Mouse (Mus musculus) embryonic facial prominence, embryonic 15.5 days (tissue): ENCODE measurements around the gene Il6st. TPM values are rescaled to one million over a fixed set of nuclear protein-coding genes. Genes with fewer than 3 reads are reported as not detected.
A peak's percentile ranks its signal among the peaks of the same experiment; 100 is the strongest.
"Not testable (repeated sequence)": the region's sequence is repeated elsewhere in the genome, so short reads cannot be mapped to it uniquely, and the experiment has no call there.

Experiments used
- ATAC-seq: fragments of 200-750 bp; cut with Nextera tagmentation; 2 replicates; pipeline ENCODE4 v1.8.0; 2017; ENCODE audit warnings: low read depth, moderate TSS enrichment; ENCODE audit not compliant: insufficient number of reproducible peaks, low FRiP score, low TSS enrichment
- H3K27ac ChIP-seq: fragments of 300-500 bp; sonication (generic); replicated peaks from 2 replicates; pipeline ENCODE4 v1.5.1; 2015; ENCODE audit warnings: mild to moderate bottlenecking, inconsistent platforms
- H3K27me3 ChIP-seq: fragments of 300-500 bp; sonication (generic); 2 replicates; pipeline ENCODE4 v1.6.1; 2015; ENCODE audit warnings: inconsistent platforms
- H3K36me3 ChIP-seq: fragments of 300-500 bp; sonication (generic); 2 replicates; pipeline ENCODE4 v1.6.1; 2015; ENCODE audit warnings: mild to moderate bottlenecking, inconsistent platforms
- H3K4me1 ChIP-seq: fragments of 300-500 bp; sonication (generic); 2 replicates; pipeline ENCODE4 v1.6.1; 2015; ENCODE audit warnings: inconsistent platforms
- H3K4me2 ChIP-seq: fragments of 300-500 bp; sonication (generic); replicated peaks from 2 replicates; pipeline ENCODE4 v1.6.1; 2015; ENCODE audit warnings: mild to moderate bottlenecking, inconsistent platforms
- H3K4me3 ChIP-seq: fragments of 300-500 bp; sonication (generic); replicated peaks from 2 replicates; pipeline ENCODE4 v1.5.1; 2015; ENCODE audit warnings: mild to moderate bottlenecking, inconsistent platforms
- H3K9ac ChIP-seq: fragments of 300-500 bp; sonication (generic); 2 replicates; pipeline ENCODE4 v1.6.1; 2015; ENCODE audit warnings: inconsistent platforms
- H3K9me3 ChIP-seq: fragments of 300-500 bp; sonication (generic); replicated peaks from 2 replicates; pipeline ENCODE4 v1.6.1; 2016; ENCODE audit warnings: inconsistent platforms
- WGBS: fragments of 180-500 bp; shearing (Covaris S2); methylation state at CpG from one replicate; pipeline ENCODE4 v1.1.7; 2015; 5-methylcytosine and 5-hydroxymethylcytosine counted together
- polyA plus RNA-seq: library from polyadenylated mRNA; unstranded; fragments of >200 nt; fragmentation: Nextera tagmentation; extraction: Ambion mirVana; gene quantifications from 2 replicates; pipeline ENCODE4 v1.2.1, GENCODE M21; 2015

The Il6st gene
- polyA plus RNA-seq, 1 experiment from 2014 or later = 36.4 TPM

DNA sequence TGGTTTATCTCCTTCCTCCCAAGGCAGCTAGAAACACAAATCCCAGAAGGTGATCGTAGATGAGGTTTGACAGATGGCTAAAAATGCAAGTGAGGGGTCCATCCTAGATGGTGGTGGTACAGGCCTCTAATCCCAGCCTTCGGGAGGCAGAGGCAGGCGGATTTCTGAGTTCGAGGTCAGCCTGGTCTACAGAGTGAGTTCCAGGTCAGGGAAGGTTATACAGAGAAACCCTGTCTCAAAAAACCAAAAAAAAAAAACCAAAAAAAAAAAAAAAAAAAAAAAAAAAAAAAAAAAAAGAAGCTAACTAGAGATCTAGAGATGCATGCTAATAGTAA, 36.8 kb upstream of the Il6st start:
- not testable (repeated sequence) for H3K4me3 ChIP-seq, H3K9me3 ChIP-seq, H3K36me3 ChIP-seq, H3K4me2 ChIP-seq, H3K9ac ChIP-seq, H3K27ac ChIP-seq, ATAC-seq, H3K4me1 ChIP-seq, H3K27me3 ChIP-seq
- 97% methylated on average over 4 of the region's 4 CpGs for WGBS

DNA sequence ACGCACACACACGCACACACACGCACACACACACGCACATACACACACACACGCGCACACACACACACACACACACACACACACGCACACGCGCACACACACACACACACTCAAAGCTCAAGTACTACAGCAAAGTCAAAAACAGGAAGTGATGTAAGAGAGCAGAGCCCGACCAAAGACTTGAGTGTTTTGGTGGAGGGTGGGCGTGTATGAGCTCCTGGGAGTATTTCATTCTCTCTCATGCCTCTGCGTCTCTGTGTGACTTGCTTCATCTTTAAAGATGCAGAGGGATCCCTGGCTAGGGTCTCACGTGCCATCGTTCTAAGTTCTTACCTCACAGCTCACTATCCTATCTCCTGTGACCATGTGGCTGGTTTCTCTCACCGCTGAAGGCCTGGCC, 36.3 kb upstream of the Il6st start:
- ATAC-seq = no peak
- 84% methylated on average over 15 of the region's 15 CpGs for WGBS
- Histone ChIP-seq H3K9me3 (no peaks in the 10 kb centered on the region), H3K36me3 (no peaks in the 10 kb centered on the region), H3K4me3 (no peak overlapping the region), H3K27me3 (no peaks in the 10 kb centered on the region), H3K27ac (no peak overlapping the region), H3K4me2 (no peak overlapping the region), H3K4me1 (no peaks in the 10 kb centered on the region), H3K9ac (no peak overlapping the region)

DNA sequence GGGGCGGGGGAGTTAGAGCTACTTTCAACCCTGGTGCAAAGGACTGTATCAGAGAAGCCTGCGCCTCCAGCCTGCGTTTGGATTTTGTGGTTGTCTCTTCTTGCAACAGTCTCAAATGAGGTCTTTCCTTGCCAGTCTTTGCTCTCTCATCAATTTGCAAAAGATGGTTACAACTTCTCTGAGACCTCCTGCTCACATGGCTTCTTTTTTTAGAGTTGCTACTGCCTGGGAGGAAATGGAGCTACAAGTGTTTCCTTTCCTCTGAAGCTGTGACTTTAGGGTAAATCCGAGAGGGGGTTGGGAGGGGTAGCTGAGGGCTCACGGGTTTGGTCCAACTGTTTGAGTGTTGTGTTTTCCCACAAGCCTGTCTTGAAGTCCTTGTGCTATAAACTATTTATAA, 30.6 kb upstream of the Il6st start:
- no peaks in the 10 kb centered on the region for H3K36me3 ChIP-seq
- H3K4me1 ChIP-seq = no peaks in the 10 kb centered on the region
- H3K9me3 ChIP-seq = no peaks in the 10 kb centered on the region
- H3K9ac ChIP-seq = no peak overlapping the region
- no peak for ATAC-seq
- H3K4me2 ChIP-seq = no peak overlapping the region
- no peak overlapping the region for H3K4me3 ChIP-seq
- H3K27me3 ChIP-seq = no peaks in the 10 kb centered on the region
- WGBS = 56% methylated on average over 5 of the region's 5 CpGs
- no peak overlapping the region; the same call in 1 of the 2 replicates for H3K27ac ChIP-seq

DNA sequence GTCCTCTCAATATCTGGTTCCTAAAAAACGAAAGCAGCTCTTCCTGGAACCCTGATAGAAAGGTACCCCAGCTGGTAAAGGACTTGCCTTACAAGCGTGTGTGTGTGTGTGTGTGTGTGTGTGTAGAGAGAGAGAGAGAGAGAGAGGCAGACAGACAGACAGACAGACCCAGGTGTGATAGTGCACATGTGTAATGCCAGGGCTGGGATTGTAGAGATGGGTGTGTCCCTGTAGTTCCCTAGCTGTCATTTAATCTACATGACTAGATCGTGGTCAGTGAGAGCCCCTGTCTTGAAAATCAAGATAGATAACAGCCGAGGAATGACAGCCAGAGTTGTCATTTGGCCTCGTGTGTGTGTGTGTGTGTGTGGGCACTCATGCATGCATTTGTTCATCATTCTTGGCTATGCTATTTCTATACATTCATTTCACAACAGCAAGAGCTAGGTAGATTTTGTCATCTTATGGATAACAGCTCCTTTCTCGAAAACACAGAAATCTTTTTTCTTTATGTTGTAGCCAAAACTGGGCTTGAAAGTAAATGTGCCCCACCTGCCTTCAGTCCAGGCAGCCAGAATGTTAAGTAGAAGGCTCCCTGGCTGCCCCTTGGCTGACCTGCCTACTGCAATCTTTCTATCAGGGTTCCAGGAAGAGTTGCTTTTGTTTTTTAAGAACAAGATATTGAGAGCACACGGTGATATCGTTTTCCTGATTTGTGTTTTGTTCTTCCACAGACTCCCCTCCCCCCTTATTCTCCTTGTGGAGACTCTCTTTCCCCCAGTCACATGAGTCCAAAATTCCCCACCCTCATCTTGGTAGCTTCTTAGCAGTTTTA, 28.4 kb upstream of the Il6st start:
- no peaks in the 10 kb centered on the region for H3K36me3 ChIP-seq
- no peak for ATAC-seq
- no peak overlapping the region for H3K9ac ChIP-seq
- 55% methylated on average over 8 of the region's 8 CpGs for WGBS
- H3K27ac ChIP-seq = no peak overlapping the region
- H3K4me3 ChIP-seq = no peak overlapping the region
- H3K27me3 ChIP-seq = no peaks in the 10 kb centered on the region
- H3K4me1 ChIP-seq = peaks cover 19% of the 10 kb centered on the region
- no peak overlapping the region for H3K4me2 ChIP-seq
- no peaks in the 10 kb centered on the region for H3K9me3 ChIP-seq

DNA sequence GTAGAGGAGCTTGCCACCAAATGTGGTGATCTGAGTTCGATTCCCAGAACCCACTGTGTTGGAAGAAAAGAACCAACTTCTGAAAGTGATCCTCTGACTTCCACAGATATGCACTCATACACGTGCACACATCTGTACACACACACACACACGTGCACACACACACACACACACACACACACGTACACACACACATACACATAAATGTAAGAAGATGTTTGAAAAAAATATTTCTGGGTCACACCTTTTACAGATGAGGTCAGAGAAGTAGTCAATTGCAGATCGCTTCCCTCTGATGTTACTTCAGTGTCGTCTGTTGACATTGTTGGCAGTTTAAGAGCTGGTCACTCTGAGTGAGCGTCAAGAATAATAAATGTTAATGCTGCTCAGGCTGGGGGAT, 27.6 kb upstream of the Il6st start:
- no peaks in the 10 kb centered on the region for H3K27me3 ChIP-seq
- no peaks in the 10 kb centered on the region for H3K9me3 ChIP-seq
- H3K27ac ChIP-seq = no peak overlapping the region
- no peak overlapping the region for H3K4me3 ChIP-seq
- H3K9ac ChIP-seq = no peak overlapping the region
- 86% methylated on average over 7 of the region's 7 CpGs for WGBS
- no peak for ATAC-seq
- H3K36me3 ChIP-seq = no peaks in the 10 kb centered on the region
- H3K4me2 ChIP-seq = no peak overlapping the region
- H3K4me1 ChIP-seq = peaks cover 19% of the 10 kb centered on the region

DNA sequence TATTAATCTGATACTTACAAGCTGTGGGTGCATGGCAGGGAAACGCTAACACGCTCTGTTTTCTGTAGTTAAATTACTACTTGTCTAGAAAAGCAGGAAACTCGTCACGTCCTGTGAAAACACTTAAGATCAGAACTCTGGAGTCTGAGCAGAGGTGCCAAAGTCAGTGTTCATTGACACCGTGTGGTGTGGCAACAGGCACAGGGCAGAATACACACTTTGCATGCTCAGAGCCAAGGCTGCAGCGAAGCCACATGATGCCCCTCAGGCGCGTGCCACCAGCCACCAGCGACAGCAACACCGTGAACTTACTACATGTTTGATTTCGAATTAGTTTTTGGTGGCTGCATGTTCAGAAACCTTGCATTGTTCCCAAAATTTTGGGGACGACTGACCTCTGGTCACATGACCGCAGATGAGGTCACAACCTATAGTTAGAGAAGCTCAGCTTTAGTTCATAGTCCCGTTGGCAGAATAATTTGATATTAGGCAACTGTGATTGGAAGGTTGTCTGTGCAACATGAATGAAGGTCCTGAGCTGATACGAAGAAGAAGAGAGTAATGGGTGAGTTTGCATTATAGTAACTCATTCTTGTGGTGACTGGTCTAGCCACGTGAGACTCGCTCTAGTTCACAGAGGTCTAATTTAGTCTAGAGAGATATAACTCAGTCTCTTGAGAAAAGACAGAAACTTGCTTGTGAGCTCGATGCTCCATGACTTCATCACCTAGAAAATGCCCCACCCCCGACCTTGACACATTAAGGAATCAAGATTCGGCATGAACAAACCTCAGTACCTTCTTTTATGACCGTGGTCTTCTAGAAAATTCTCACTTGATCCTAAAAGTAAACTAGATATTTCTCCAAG, 25.6 kb upstream of the Il6st start:
- Histone ChIP-seq H3K9ac (no peak overlapping the region), H3K36me3 (no peaks in the 10 kb centered on the region), H3K27me3 (no peaks in the 10 kb centered on the region), H3K9me3 (no peaks in the 10 kb centered on the region), H3K4me2 (no peak overlapping the region), H3K27ac (no peak overlapping the region), H3K4me1 (peaks cover 19% of the 10 kb centered on the region), H3K4me3 (no peak overlapping the region)
- ATAC-seq = no peak
- 88% methylated on average over 21 of the region's 21 CpGs for WGBS

DNA sequence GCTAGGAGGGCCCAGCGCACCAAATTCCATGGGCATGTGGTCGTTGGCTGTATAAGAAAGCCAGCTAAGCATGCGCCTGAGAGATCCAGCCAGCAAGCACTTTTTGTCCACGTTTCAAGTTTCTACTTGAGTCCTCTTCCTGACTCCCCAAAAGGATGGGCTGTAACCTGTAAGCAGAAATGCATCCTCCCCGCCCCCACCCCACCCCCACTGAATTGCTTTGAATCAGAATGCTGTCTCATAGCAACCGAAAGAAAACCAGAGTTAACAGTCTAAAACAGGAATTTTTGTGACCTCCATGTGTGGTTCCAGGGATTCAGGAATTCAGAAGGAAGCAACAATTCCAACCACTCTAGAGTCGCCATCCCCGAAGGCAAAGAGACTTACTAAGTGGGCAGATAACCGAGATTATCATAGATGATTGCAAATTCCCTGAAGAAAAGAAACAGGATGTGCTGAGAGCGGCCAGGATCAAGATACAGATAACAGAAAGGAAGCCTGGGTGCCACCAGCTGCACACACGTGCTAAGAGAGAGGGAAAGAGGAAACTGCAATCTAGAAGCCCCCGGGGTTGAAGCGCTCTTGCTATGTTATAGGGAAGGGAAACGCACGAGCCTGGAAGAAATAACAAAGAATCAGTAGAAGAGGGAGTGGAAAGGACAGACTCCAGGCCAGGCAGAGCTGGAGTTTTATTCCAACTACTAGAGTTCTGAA, 24.6 kb upstream of the Il6st start:
- no peaks in the 10 kb centered on the region for H3K27me3 ChIP-seq
- H3K4me1 ChIP-seq = peaks cover 19% of the 10 kb centered on the region
- no peak overlapping the region for H3K9ac ChIP-seq
- no peak overlapping the region for H3K4me3 ChIP-seq
- WGBS = 26% methylated on average over 15 of the region's 15 CpGs
- H3K4me2 ChIP-seq = peak overlapping the region; percentile 31
- no peaks in the 10 kb centered on the region for H3K9me3 ChIP-seq
- no peak overlapping the region; the same call in 1 of the 2 replicates for H3K27ac ChIP-seq
- ATAC-seq = no peak
- no peaks in the 10 kb centered on the region for H3K36me3 ChIP-seq

DNA sequence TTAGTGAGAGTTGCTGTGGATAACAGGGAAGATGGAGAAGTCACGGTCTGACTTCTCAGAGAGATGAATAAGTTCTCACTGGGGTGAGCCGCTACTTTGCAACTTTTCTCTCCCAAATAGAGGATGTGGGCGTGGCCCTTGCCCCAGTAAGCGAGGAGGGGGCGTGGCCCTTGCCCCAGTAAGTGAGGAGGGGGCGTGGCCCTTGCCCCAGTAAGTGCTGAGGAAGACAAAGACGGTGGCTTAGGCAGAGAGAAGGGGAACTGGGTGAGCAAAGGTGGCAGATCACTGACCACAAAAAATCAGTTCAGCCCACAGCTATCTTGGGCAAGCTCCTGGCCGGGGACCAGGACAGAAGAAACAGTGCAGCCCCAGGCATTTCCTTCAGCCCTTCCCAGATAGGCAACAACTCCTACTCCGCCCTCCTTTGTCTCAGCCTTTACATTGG, 23.9 kb upstream of the Il6st start:
- Histone ChIP-seq H3K9ac (no peak overlapping the region), H3K27ac (no peak overlapping the region), H3K36me3 (no peaks in the 10 kb centered on the region), H3K4me1 (peaks cover 19% of the 10 kb centered on the region), H3K4me2 (peak overlapping the region; percentile 31), H3K27me3 (no peaks in the 10 kb centered on the region), H3K4me3 (no peak overlapping the region), H3K9me3 (no peaks in the 10 kb centered on the region)
- WGBS = 21% methylated on average over 9 of the region's 9 CpGs
- no peak for ATAC-seq

DNA sequence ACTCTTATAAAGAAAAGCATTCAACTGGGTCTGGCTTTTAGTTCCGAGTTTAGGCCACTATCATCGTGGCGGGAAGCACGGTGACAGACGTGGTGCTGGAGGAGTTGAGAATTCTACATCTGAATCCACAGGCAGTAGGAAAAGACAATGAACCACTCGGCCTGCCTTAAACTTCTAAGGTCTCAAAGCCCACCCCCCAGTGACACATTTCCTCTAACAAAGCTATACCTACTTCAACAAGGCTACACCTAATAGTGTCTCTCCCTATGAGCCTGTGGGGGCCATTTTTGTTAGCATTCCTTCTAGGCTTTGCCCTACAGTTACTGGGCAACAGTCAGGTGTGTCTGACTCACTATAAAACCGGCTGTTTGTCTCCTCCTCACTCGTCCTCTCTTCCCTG, 23.2 kb upstream of the Il6st start:
- Histone ChIP-seq H3K9me3 (no peaks in the 10 kb centered on the region), H3K36me3 (no peaks in the 10 kb centered on the region), H3K4me3 (no peak overlapping the region), H3K9ac (no peak overlapping the region), H3K27me3 (no peaks in the 10 kb centered on the region), H3K4me2 (no peak overlapping the region), H3K27ac (no peak overlapping the region), H3K4me1 (peaks cover 19% of the 10 kb centered on the region)
- 73% methylated on average over 8 of the region's 8 CpGs for WGBS
- no peak for ATAC-seq

DNA sequence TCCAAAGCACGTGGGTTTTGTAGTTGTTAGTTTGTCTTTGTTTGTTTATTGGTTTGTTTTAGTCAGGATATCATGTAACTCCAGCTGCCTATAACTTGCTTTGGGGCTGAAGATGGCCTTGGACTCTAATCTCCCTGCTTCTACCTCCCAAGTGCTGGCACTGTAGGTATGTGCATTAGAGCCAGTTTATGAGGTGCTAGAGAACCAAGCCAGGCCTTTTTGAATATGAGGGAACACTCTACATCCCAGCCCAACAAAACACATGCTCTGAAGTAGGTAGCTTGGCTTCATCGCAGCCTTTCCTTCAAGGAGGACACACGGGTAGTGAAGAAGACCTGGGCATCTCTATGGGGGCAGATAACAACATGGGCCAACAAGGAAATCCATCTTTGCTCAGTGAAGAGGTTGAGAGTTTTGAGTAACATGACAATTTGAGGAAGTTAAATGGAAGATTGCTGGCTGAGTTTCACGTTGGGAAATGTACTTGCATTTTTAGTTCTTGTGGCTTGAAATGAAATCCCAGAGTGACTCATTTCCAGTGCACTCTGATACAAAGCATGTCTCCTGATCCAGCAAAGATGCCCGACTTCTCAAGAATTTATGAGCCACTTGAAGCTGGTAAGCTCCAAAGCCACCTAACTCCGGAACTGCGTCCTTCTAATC, 20.9 kb upstream of the Il6st start:
- H3K27me3 ChIP-seq = no peaks in the 10 kb centered on the region
- no peak for ATAC-seq
- no peaks in the 10 kb centered on the region for H3K9me3 ChIP-seq
- no peak overlapping the region for H3K4me3 ChIP-seq
- 72% methylated on average over 7 of the region's 7 CpGs for WGBS
- H3K9ac ChIP-seq = no peak overlapping the region
- H3K27ac ChIP-seq = no peak overlapping the region
- peaks cover 19% of the 10 kb centered on the region for H3K4me1 ChIP-seq
- no peak overlapping the region for H3K4me2 ChIP-seq
- no peaks in the 10 kb centered on the region for H3K36me3 ChIP-seq
